Comparison of ENCODE assay signal across 8 mouse cellular contexts in the genomic region with DNA sequence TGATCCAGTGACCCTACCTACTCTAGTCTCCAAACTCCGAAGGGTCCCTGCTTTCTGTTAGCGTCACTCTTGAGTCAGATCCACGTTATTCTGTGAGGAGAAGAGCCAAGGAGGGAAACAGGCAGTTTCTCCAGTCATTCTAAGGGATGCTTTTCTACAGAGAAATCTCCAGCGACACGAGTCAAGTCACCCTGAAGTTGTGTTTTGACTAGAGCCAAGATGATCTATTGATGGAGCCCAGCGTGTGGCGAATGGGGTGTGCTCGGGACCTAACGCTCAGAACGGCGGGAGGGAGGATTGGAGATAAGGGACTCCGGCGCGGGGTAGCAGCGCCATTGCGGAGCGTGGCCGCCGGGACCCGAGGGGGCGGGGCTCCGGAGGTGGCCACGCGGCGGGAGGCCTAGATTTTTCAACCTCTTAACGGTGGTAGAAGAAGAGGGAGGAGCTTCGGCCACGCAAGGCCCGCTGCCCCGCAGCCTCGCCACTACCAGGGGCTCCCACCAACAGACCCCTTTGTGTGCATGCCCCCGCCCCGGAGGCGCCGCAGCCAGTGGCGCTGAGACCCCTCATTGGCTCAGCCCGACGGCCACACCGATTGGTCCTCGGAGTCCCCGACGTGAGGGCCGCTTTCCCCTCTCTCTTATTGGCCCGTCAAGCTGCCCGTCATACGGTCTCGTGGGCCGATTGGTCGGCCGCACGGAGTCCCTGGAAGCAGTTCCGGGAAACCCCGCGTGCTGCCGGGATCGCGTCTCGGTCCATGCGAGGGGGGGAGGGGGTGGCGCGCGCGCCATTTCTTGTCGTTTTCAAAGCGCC. TPM values are rescaled to one million over a fixed set of nuclear protein-coding genes. Genes with fewer than 3 reads are reported as not detected.
DNase-seq lines count a peak whose midpoint lies in the region; ATAC-seq and TF ChIP-seq lines count a peak whose summit lies in the region.

Gene Hnrnpr (plus strand): TSS at position 714 of the 813 bp plus-strand sequence.

- DNase-seq in CD8-positive naive resting alpha-beta T cell, adult 2 months (ENCODE audit: low read depth in 2 of 2, low spot score in 2 of 2), result peak; percentile 98
- DNase-seq in c-Kit-positive CD71-negative TER-119-negative erythroid progenitor cells, embryonic 14.5 days (ENCODE audit: low read depth), result peak; percentile 96
- peak; percentile 99 for DNase-seq in forebrain, embryonic 10.5 days (ENCODE audit: extremely low spot score, low spot score)
- peak; percentile 100 for DNase-seq in kidney, postnatal 25 days
- DNase-seq in liver, embryonic 14.5 days (ENCODE audit: low read depth in 3 of 3, low spot score in 3 of 3), result peak; percentile 96 to 97 (median 97)
- peak; percentile 99 for DNase-seq in neural tube, embryonic 11.5 days (ENCODE audit: low spot score)
- peak; percentile 99 for DNase-seq in stomach, postnatal 0 days (ENCODE audit: low spot score)

- H3K36me3 ChIP-seq in forebrain, embryonic 10.5 days (replicated peaks), result no peaks in the 10 kb centered on the region
- H3K36me3 ChIP-seq in heart, embryonic 15.5 days, result no peaks in the 10 kb centered on the region
- H3K36me3 ChIP-seq in liver, embryonic 14.5 days (replicated peaks; ENCODE audit: control insufficient read depth, insufficient read depth, low read depth), result peaks cover 3% of the 10 kb centered on the region; the same call in 1 of the 2 replicates
- no peaks in the 10 kb centered on the region for H3K36me3 ChIP-seq in neural tube, embryonic 11.5 days (ENCODE audit: control insufficient read depth, insufficient read depth, low read length)
- H3K36me3 ChIP-seq in stomach, postnatal 0 days (ENCODE audit: control insufficient read depth, insufficient read depth, low read length), result no peaks in the 10 kb centered on the region

- peak within 1 kb of the TSS; percentile 100 for H3K27ac ChIP-seq in forebrain, embryonic 10.5 days
- peak within 1 kb of the TSS; percentile 98 for H3K27ac ChIP-seq in heart, embryonic 15.5 days
- H3K27ac ChIP-seq in liver, embryonic 14.5 days, result peak within 1 kb of the TSS; percentile 86
- peak within 1 kb of the TSS; percentile 99 for H3K27ac ChIP-seq in neural tube, embryonic 11.5 days (ENCODE audit: low read depth, low read length)
- peak within 1 kb of the TSS; percentile 97 for H3K27ac ChIP-seq in stomach, postnatal 0 days (replicated peaks)

- H3K4me2 ChIP-seq in heart, embryonic 15.5 days, result peak within 1 kb of the TSS; percentile 88
- H3K4me2 ChIP-seq in liver, embryonic 14.5 days (ENCODE audit: low read depth), result peak within 1 kb of the TSS; percentile 91
- H3K4me2 ChIP-seq in neural tube, embryonic 11.5 days (ENCODE audit: low read depth), result peak within 1 kb of the TSS; percentile 67
- H3K4me2 ChIP-seq in stomach, postnatal 0 days (replicated peaks; ENCODE audit: low read depth), result peak within 1 kb of the TSS; percentile 82

- ATAC-seq in heart, embryonic 15.5 days (replicated peaks; ENCODE audit: insufficient number of reproducible peaks, insufficient read depth, low FRiP score, low read depth), result peak; percentile 98
- ATAC-seq in liver, embryonic 14.5 days (ENCODE audit: insufficient read depth), result peak; percentile 93
- ATAC-seq in neural tube, embryonic 11.5 days (ENCODE audit: insufficient read depth, low FRiP score, low TSS enrichment), result peak; percentile 99
- ATAC-seq in stomach, postnatal 0 days (ENCODE audit: low FRiP score, low TSS enrichment), result peak; percentile 99

- H3K4me1 ChIP-seq in forebrain, embryonic 10.5 days, result peaks cover 48% of the 10 kb centered on the region
- peaks cover 32% of the 10 kb centered on the region for H3K4me1 ChIP-seq in heart, embryonic 15.5 days (replicated peaks)
- peaks cover 5 to 16% of the 10 kb centered on the region in 2 experiments for H3K4me1 ChIP-seq in liver, embryonic 14.5 days (replicated peaks; ENCODE audit: control insufficient read depth in 2 of 2, insufficient read depth in 2 of 2, low read length in 1 of 2)
- H3K4me1 ChIP-seq in neural tube, embryonic 11.5 days (ENCODE audit: control insufficient read depth, insufficient read depth, low read length), result peaks cover 15% of the 10 kb centered on the region
- peaks cover 2% of the 10 kb centered on the region; the same call in 1 of the 2 replicates for H3K4me1 ChIP-seq in stomach, postnatal 0 days (replicated peaks; ENCODE audit: control insufficient read depth, insufficient read depth)

- H3K9ac ChIP-seq in heart, embryonic 15.5 days, result peak within 1 kb of the TSS; percentile 98
- peak within 1 kb of the TSS; percentile 94 for H3K9ac ChIP-seq in liver, embryonic 14.5 days (replicated peaks)
- H3K9ac ChIP-seq in neural tube, embryonic 11.5 days (ENCODE audit: low read length), result peak within 1 kb of the TSS; percentile 100
- peak within 1 kb of the TSS; percentile 99 for H3K9ac ChIP-seq in stomach, postnatal 0 days (ENCODE audit: low read length)

- H3K9me3 ChIP-seq in forebrain, embryonic 10.5 days, result no peaks in the 10 kb centered on the region
- no peaks in the 10 kb centered on the region for H3K9me3 ChIP-seq in heart, embryonic 15.5 days (replicated peaks)
- no peaks in the 10 kb centered on the region for H3K9me3 ChIP-seq in liver, embryonic 14.5 days (ENCODE audit: control insufficient read depth, low read length)
- no peaks in the 10 kb centered on the region for H3K9me3 ChIP-seq in neural tube, embryonic 11.5 days (ENCODE audit: control insufficient read depth, low read length)
- no peaks in the 10 kb centered on the region for H3K9me3 ChIP-seq in stomach, postnatal 0 days (ENCODE audit: control insufficient read depth, low read length)

- TF ChIP-seq CTCF in liver, embryonic 14.5 days (IDR thresholded peaks at IDR 0.05; ENCODE audit: low read depth), result no peak
- TF ChIP-seq CTCF in stomach, postnatal 0 days (IDR thresholded peaks at IDR 0.05; ENCODE audit: low read depth), result no peak

- H3K4me3 ChIP-seq in forebrain, embryonic 10.5 days, result peak within 1 kb of the TSS; percentile 100
- peak within 1 kb of the TSS; percentile 98 for H3K4me3 ChIP-seq in heart, embryonic 15.5 days
- H3K4me3 ChIP-seq in liver, embryonic 14.5 days (ENCODE audit: insufficient read depth in 1 of 2, low read depth in 2 of 2, low read length in 2 of 2), result peak within 1 kb of the TSS; percentile 87 to 97
- H3K4me3 ChIP-seq in neural tube, embryonic 11.5 days (ENCODE audit: low read depth, low read length), result peak within 1 kb of the TSS; percentile 100
- H3K4me3 ChIP-seq in stomach, postnatal 0 days (ENCODE audit: low read depth, low read length), result peak within 1 kb of the TSS; percentile 100

- under 1% methylated on average over 65 of the region's 65 CpGs for WGBS in forebrain, embryonic 10.5 days
- under 1% methylated on average over 65 of the region's 65 CpGs for WGBS in heart, embryonic 15.5 days
- under 1% methylated on average over 62 of the region's 65 CpGs for WGBS in liver, embryonic 14.5 days (ENCODE audit: insufficient replicate concordance)
- WGBS in neural tube, embryonic 11.5 days, result under 1% methylated on average over 65 of the region's 65 CpGs
- under 1% methylated on average over 59 of the region's 65 CpGs for WGBS in stomach, postnatal 0 days

- H3K27me3 ChIP-seq in forebrain, embryonic 10.5 days (ENCODE audit: poor library complexity, severe bottlenecking), result no peaks in the 10 kb centered on the region
- H3K27me3 ChIP-seq in heart, embryonic 15.5 days, result no peaks in the 10 kb centered on the region
- H3K27me3 ChIP-seq in liver, embryonic 14.5 days (ENCODE audit: control insufficient read depth, insufficient read depth, low read length), result no peaks in the 10 kb centered on the region
- H3K27me3 ChIP-seq in neural tube, embryonic 11.5 days (ENCODE audit: control insufficient read depth, insufficient read depth, low read length), result no peaks in the 10 kb centered on the region
- H3K27me3 ChIP-seq in stomach, postnatal 0 days (ENCODE audit: control insufficient read depth, insufficient read depth, low read length), result no peaks in the 10 kb centered on the region

- no peak; the same call in 1 of the 2 replicates for TF ChIP-seq EP300 in liver, embryonic 14.5 days (IDR thresholded peaks at IDR 0.05; ENCODE audit: low read depth)
- TF ChIP-seq EP300 in stomach, postnatal 0 days (optimal IDR thresholded peaks at IDR 0.05), result peak; percentile 57

RNA-seq across cellular contexts. Expression of gene Hnrnpr, which starts in this region (rescaled TPM):
- 231 and 248 TPM in 2 replicates for polyA plus RNA-seq in forebrain, embryonic 10.5 days (2016; fragmentation: Nextera tagmentation; extraction: Ambion mirVana)
- 84.3 and 107 TPM in 2 replicates for polyA plus RNA-seq in heart, embryonic 15.5 days (2015; fragmentation: Nextera tagmentation; extraction: Ambion mirVana)
- polyA plus RNA-seq in liver, embryonic 14.5 days (2012; rRNA removed), result 21.0 and 41.5 TPM in 2 replicates
- polyA plus RNA-seq in liver, embryonic 14.5 days (2014; fragmentation: Nextera tagmentation; extraction: Ambion mirVana), result 40.7 and 48.9 TPM in 2 replicates
- 183 and 184 TPM in 2 replicates for polyA plus RNA-seq in neural tube, embryonic 11.5 days (2014; fragmentation: Nextera tagmentation; extraction: Ambion mirVana)
- 54.2 and 54.8 TPM in 2 replicates for polyA plus RNA-seq in stomach, postnatal 0 days (2015; fragmentation: Nextera tagmentation; extraction: Ambion mirVana)

Comparison
In these comparisons a context has a peak if more than half of its experiments do, and no peak if none do; other contexts are left out.
1. Peak in every context shown above with its lines: DNase-seq, ATAC-seq, H3K4me3 ChIP-seq and H3K27ac ChIP-seq.